Mouse (Mus musculus): ENCODE measurements around the gene Rnf43.

Rnf43 gene

GRCm38 (mm10) chr11:87710262-87710615 is 47.7 kb downstream of the Rnf43 start:
- DNase-seq (ENCODE audit: low spot score in 2 of 2): no peak

DNA sequence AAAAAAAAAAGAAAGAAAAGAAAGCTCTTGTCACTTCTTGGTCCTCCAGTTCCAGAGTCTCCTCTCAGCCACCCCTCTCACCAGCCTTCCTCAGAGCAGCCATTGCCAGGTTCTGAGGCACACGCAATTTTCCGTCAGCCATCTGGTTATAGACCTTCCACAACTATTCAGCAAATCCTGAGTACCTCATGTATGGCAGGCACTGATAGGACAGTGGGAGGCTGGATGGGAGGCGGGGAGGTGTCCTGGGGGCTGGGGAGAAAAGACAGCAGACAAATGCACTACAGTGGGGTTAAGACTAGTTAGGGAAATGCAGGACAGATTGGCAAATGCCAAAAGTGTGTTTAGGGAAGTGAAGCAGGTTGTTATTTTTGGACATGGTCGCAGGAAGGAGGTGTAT is 49.7 kb downstream of the Rnf43 start:
- no peak for DNase-seq (ENCODE audit: low spot score in 2 of 2)

DNA sequence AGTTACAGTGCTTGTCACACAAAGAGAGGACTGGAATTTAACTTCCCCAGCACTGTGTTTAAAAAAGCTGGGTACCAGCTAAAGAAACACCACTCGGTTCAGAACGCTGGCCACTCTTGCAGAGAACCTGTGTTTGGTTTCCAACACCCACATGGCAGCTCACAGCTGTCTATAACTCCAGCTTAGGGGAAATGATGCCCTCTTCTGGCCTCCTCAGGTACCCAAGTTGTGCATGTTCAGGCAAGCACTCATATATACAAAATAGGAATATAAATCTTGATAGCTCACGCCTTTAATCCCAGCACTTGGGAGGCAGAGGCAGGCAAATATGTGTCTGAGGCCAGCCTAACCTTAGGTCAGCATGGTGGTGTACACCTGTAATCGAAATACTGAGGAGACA is 53.5 kb downstream of the Rnf43 start:
- DNase-seq (ENCODE audit: low spot score in 2 of 2): no peak

- DNase-seq (ENCODE audit: low spot score in 2 of 2): peak in 1 of 2 experiments; percentile 29
Measured at GRCm38 (mm10) chr11:87719526-87719925, 57.0 kb downstream of the Rnf43 start.

DNA sequence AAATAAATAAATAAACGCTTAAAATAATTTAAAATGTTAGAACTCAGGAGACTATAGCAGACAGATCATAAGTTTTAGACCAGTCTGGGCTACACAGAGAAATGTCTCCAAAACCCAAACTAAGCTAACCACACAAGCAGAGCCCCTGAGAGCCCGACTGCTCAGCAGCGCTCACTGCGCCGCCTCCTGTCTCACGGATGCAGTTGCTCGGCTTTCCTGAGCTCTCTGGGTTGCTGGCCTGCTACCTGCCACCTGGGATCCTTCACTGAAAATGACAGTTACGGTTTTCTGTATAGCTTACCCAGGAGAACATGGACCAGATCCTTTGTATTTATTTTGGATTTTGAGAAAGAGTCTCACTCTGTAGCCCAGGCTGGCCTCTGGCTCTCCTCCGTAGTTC is 57.8 kb downstream of the Rnf43 start:
- peak in 1 of 2 experiments; percentile 49 for DNase-seq (ENCODE audit: low spot score in 2 of 2)

DNA sequence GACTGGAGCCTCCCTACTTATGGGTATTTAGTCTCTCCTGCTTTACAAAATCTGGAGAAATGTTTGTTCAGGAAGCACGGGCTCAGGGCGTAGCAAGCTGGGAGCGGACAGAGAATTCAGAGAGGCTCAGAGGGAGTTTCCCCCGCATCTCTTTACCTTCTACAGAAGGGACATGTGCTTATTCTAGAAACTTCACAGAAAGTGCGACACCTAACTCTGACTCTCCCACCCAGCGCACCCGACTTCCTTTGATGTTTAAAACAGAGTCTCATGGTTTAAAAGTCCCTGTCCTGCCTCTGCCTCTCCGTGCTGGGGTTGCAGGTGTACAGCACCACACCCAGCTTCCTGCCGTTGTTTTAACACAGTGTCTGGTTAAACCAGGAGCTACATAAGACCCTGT is 58.3 kb downstream of the Rnf43 start:
- DNase-seq (ENCODE audit: low spot score in 2 of 2): peak in 1 of 2 experiments; percentile 40

GRCm38 (mm10) chr11:87722168-87722567 is 59.6 kb downstream of the Rnf43 start:
- DNase-seq (ENCODE audit: low spot score in 2 of 2): no peak

DNA sequence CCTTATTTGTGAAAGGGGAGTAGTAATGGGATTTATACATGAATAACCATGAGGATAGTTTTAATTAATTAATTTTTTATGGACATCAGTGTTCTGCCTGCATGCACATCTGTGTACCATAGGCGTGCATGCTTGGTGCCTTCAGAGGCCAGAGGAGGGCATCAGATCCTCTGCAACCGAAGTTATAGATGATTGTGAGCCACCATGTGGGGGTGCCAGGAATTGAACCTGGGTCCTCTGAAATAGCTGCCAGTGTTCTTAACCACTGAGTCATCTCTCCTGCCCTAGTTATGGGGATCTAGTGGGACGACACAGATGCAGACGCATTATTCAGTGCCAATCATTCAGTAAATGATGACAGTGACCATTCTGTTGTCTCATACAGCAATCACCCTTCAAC is 60.4 kb downstream of the Rnf43 start:
- DNase-seq (ENCODE audit: low spot score in 2 of 2): no peak

GRCm38 (mm10) chr11:87725515-87725914 is 63.0 kb downstream of the Rnf43 start:
- DNase-seq (ENCODE audit: low spot score in 2 of 2): peak in 1 of 2 experiments; percentile 48

GRCm38 (mm10) chr11:87725964-87726562 is 63.5 kb downstream of the Rnf43 start:
- DNase-seq (ENCODE audit: low spot score in 2 of 2): peak; percentile 74 to 76

- DNase-seq (ENCODE audit: low spot score in 2 of 2): peak in 1 of 2 experiments; percentile 43
Measured at GRCm38 (mm10) chr11:87727021-87727420, 64.5 kb downstream of the Rnf43 start.

GRCm38 (mm10) chr11:87727471-87727870 is 64.9 kb downstream of the Rnf43 start:
- DNase-seq (ENCODE audit: low spot score in 2 of 2): no peak

DNA sequence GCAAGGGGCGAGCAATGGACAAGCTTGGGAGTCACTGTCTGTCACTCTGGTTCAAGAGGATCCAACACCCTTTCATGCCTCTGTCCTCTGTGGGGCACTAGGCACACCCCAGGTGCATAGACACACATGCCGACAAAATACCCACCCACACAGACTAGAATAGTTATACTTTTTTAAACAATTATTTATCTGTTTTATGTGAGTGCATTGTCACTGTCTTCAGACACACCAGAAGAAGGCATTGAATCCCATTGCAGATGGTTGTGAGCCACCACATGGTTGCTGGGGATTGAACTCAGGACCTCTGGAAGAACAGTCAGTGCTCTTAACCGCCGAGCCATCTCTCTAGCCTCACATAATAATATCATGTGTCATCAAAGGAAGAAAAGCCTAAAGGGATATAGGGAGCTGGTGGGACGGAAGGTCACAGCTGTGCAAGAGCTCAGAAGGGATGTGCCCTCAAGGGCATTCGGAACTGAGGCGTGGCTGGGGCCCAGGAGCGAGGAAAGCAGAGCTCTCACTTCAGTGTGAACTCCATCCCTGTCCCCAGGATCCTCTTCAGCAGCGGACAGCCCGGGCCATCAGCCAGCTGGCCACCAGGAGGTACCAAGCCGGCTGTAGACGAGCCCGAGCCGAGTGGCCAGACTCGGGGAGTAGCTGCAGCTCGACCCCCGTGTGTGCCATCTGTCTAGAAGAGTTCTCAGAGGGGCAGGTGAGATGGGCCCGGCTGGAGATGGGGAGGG is 66.5 kb downstream of the Rnf43 start:
- DNase-seq (ENCODE audit: low spot score in 2 of 2): peak; percentile 34 to 46

GRCm38 (mm10) chr11:87729593-87730185 is 67.2 kb downstream of the Rnf43 start:
- peak; percentile 35 to 38 for DNase-seq (ENCODE audit: low spot score in 2 of 2)

DNA sequence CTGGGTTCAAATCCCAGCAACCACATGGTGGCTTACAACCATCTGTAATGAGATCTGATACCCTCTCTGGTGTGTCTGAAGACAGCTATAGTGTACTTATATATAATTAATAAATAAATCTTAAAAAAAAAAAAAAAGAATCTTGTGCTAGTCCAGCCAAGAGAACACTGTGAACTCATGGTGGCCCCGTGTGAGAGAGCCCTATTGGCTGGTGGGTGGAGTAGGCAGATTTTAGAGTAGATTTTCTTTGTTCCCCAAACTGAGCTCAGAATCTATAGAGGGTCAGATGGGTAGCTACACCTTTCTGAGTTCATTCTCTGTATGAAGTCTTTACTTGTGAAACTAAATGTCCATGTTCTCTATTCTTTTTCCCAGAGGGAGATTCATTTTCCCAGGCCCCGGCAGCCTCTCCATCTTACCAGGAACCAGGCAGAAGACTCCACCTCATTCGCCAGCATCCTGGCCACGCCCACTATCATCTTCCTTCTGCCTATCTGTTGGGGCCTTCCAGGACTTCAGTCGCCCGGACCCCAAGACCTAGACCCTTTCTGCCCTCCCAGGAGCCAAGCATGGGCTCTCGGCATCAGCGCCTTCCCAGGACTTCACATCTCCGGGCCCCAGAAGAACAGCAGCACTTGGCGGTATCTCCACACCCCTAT is 68.3 kb downstream of the Rnf43 start:
- DNase-seq (ENCODE audit: low spot score in 2 of 2): peak in 1 of 2 experiments; percentile 51

- DNase-seq (ENCODE audit: low spot score in 2 of 2): peak; percentile 39 to 42
Measured at GRCm38 (mm10) chr11:87734346-87734745, 71.8 kb downstream of the Rnf43 start.

DNA sequence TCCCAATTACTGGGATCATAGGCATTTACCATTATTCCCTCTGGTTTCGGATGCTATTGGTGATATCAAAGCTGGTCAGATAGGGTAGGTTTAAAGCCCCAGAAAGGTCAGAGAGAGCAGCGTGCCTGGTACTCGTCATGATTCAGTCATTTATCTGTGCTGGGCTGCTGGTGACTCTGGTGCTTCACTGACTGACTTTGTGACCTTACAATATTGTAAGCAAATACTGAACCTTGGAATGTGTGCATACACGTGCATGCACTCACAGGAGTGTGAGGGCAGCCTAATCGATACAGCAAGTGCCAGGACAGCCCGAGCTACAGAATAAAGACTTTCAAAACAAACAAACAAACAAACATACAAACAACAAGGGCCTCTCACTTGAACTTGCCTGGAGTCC is 73.2 kb downstream of the Rnf43 start:
- DNase-seq (ENCODE audit: low spot score in 2 of 2): peak in 1 of 2 experiments; percentile 22

DNA sequence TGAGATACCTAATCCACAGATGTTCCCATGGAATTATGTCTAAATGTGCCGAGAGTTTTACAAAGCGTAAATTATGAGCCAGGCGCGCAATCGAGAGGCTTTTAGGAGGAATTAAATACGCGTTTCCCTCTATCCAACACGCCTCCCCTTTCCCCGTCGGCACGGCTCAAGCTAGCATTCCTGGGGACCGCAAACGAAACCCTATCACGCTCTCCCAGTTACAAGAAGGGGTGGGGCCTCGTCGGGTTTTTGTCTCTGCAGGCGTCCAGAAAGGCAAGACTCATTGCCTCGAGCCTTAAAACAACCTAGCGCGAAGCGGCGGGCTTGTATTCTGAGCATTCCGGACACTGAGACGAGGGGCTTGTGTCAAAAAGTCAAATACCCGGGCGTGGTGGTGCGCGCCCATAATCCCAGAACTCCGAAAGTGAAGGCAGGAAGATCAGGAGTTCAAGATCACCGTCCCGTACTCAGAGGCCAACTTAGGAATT is 74.2 kb downstream of the Rnf43 start:
- peak; percentile 76 to 84 for DNase-seq (ENCODE audit: low spot score in 2 of 2)

DNA sequence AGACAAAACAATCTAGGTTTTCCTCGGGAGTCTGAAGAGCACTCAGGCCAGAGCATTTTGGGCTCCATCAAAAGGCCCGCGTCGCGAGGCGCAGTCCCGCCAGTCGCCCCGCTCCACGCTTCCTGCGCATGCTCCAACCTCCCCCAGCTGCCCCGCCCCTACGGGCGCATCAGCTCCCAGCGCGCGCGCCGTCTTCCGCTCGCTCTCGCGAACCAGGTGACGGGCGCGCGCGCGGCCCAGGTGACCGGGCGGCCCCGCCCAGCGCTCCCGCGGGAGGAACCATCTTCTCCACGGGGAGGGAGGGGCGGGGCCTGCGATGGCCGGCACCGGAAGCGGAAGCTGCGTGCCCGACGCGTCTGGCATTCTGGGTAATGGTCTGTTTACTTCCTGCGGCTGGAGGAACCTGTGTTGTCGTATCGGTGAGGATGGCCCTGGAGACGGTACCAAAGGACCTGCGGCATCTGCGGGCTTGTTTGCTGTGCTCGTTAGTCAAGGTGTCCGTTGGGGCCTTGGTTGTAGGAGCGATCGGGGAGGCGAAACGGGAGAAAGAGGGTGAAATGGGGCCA is 74.7 kb downstream of the Rnf43 start, which contains the start of gene Supt4a:
Gene Supt4a (plus strand): TSS at position 378 of the 566 bp plus-strand sequence.
- peak; percentile 95 to 99 for DNase-seq (ENCODE audit: low spot score in 2 of 2)

- no peak for DNase-seq (ENCODE audit: low spot score in 2 of 2)
Measured at GRCm38 (mm10) chr11:87743691-87744090, 81.2 kb downstream of the Rnf43 start.

DNA sequence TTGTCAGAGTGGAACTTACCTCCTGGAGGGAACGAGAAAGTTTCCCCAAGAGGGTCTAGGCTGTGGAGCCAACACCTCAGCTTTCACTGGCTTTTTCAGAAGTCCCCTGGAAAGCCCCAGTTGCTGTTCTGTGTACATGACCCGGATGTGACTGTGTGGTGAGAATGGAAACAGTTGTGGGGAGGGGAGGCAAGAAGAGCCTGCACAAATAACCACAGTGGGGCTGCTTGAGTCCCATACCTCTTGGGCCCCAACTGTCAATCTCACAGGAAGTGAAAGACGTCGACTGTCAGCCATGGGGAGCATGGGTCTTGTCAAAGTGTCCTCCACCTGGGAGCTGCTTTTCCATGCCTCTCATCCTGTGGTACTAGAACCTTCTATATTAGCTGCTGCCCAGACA is 82.4 kb downstream of the Rnf43 start:
- peak in 1 of 2 experiments; percentile 69 for DNase-seq (ENCODE audit: low spot score in 2 of 2)
